Mouse (Mus musculus): ENCODE results near the gene Wdr47. TPM values are rescaled to one million over a fixed set of nuclear protein-coding genes. Genes with fewer than 3 reads are reported as not detected.
"Not testable (repeated sequence)": the region's sequence is repeated elsewhere in the genome, so short reads cannot be mapped to it uniquely, and the experiment has no call there.

Gene Wdr47
- 10.8 and 11.6 TPM in 2 replicates for polyA plus RNA-seq (2015; fragmentation: Nextera tagmentation; extraction: Ambion mirVana)

DNA sequence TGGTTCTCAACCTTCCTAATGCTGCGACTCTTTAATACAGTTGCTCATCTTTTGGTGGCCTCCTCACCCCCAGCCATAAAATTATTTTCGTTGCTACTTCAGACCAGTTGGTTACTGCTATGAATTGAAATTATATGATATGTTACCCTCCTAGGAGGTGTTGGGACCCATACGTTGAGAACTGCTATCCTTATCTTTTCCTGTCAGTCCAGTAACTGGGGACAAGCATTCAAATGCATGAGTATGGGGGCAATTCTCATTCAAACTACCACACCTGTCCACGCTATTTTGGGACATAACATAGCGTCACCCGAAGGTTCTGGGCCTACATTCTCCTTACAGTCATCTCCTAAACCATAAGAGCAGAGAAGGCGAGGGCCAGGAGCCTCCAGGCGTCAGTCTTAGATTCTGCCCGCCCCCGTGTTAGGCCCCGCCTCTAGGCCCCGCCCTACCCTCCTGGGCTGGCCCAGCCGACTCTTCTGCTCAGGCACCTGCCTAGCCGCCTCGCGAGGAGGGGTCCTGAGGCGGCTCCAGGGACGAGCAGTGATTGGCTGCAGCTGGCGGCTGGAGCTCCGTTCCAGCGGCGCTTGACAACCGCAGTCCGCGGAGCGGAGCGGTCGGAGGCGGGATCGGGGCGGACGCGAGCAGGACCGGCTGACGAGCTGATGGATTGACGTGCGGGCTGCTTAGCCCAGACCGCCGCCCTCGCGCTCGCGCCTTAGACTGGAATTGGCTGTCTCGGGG is at the start of gene Wdr47:
TSS of gene Wdr47 (plus strand) at position 494 of the 744 bp plus-strand sequence.
- 4% methylated on average over 44 of the region's 44 CpGs for WGBS
- Histone ChIP-seq H3K27ac (peak within 1 kb of the TSS; percentile 77), H3K27me3 (replicated peaks) (no peaks in the 10 kb centered on the region)

DNA sequence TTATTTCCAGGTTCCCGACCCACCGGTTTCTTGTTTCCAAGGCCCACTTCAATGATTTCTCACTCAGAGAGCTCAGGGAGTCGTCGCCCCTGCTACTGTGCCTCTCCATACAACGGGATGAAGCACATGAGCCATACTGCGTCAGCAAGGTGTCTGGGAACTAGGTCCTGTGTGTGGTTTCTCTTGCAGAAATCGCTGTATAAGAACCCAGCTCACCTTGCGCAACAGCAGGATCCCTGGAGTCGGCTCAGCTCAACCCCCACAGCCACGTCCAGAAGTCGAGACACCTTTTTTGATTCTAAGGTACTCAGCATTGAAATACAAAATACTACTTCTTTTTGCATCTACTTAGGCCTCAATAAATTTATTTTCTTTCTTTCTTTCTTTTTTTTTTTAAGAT is 48.8 kb upstream of the Wdr47 start:
- H3K4me3 ChIP-seq (replicated peaks): no peak overlapping the region
- H3K9me3 ChIP-seq: no peaks in the 10 kb centered on the region
- ATAC-seq (ENCODE audit: insufficient read depth, low FRiP score, low read depth): no peak
- H3K4me1 ChIP-seq: peaks cover 3% of the 10 kb centered on the region; the same call in 1 of the 2 replicates
- H3K4me2 ChIP-seq: no peak overlapping the region
- no peak overlapping the region for H3K9ac ChIP-seq
- H3K27me3 ChIP-seq (replicated peaks): no peaks in the 10 kb centered on the region
- WGBS: 82% methylated on average over 11 of the region's 11 CpGs
- no peak overlapping the region for H3K27ac ChIP-seq
- H3K36me3 ChIP-seq: no peaks in the 10 kb centered on the region

More for the DNA sequence above, at the start of gene Wdr47:
- H3K9ac ChIP-seq: peak within 1 kb of the TSS; percentile 76
- no peaks in the 10 kb centered on the region for H3K36me3 ChIP-seq
- ATAC-seq (ENCODE audit: insufficient read depth, low FRiP score, low read depth): peak; percentile 100
- peak within 1 kb of the TSS; percentile 84 for H3K4me3 ChIP-seq (replicated peaks)
- H3K9me3 ChIP-seq: no peaks in the 10 kb centered on the region
- peaks cover 4% of the 10 kb centered on the region; the same call in 1 of the 2 replicates for H3K4me1 ChIP-seq
- peak within 1 kb of the TSS; percentile 99 for H3K4me2 ChIP-seq

DNA sequence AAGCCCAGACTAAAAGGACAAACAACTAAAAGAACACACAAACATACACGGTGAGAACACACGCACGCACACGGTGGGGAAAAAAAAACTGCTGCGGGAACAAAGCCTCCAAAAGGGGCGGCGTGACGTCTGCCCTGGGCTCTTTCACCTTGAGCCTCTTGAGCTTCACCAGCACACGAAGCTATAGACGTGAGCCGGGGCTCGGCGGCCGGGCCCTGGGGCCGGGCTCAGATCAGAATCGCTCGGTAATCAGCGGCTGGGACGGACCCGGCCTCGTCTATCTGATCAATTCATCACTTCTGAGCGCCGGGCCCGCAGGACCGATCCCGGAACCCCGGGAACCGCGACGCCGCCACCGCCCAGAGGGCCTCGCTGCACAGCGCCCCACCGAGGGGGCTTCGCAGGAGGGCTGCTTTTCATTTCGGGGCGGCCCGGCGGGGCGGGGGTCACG is 36.9 kb upstream of the Wdr47 start:
- Histone ChIP-seq H3K27ac (peak overlapping the region; percentile 89), H3K36me3 (peaks cover 19% of the 10 kb centered on the region), H3K4me2 (peak overlapping the region; percentile 77), H3K9ac (peak overlapping the region; percentile 99), H3K4me1 (peaks cover 4% of the 10 kb centered on the region; the same call in 1 of the 2 replicates), H3K4me3 (replicated peaks) (peak overlapping the region; percentile 89), H3K9me3 (no peaks in the 10 kb centered on the region), H3K27me3 (replicated peaks) (no peaks in the 10 kb centered on the region)
- ATAC-seq (ENCODE audit: insufficient read depth, low FRiP score, low read depth): peak; percentile 68; the same call in 1 of the 2 replicates
- WGBS: under 1% methylated on average over 26 of the region's 42 CpGs

DNA sequence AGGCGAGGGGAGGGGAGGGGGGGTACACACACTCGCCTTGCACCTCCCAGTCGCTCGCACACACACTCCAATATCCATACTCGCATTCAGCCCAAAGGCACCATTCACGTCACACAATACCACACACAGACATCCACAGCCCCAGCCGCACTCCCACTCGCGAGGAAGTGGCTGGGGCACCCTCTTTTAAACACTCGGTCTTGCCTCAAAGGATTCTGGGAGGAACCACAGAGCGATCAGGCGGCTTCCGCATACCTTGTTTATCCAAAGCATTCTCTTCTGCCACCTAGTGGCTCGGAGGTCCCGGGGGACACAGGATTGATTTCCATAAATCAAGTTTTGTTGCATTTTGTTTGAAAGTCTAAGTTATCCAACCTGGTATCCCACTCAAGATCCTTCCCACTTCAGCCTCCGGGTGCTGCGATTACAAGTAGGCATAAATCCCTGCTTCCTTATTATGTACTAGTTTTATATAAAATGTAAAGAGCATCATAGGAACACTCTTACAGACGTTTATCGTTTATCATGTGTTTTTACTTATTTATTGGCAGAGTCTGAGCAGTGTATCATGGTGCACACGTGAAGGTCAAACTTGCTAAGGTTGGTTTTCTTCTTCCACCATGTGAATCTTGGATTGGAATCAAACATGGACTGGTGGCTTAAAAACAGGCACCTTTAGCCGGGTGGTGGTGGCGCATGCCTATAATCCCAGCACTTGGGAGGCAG is 36.3 kb upstream of the Wdr47 start:
- Histone ChIP-seq H3K27me3 (replicated peaks) (no peaks in the 10 kb centered on the region), H3K36me3 (peaks cover 19% of the 10 kb centered on the region), H3K4me3 (replicated peaks) (peak overlapping the region; percentile 89), H3K9me3 (no peaks in the 10 kb centered on the region), H3K4me2 (peak overlapping the region; percentile 77), H3K9ac (peak overlapping the region; percentile 99), H3K27ac (peak overlapping the region; percentile 89), H3K4me1 (peaks cover 4% of the 10 kb centered on the region; the same call in 1 of the 2 replicates)
- 16% methylated on average over 21 of the region's 22 CpGs for WGBS
- peak; percentile 97 for ATAC-seq (ENCODE audit: insufficient read depth, low FRiP score, low read depth)

DNA sequence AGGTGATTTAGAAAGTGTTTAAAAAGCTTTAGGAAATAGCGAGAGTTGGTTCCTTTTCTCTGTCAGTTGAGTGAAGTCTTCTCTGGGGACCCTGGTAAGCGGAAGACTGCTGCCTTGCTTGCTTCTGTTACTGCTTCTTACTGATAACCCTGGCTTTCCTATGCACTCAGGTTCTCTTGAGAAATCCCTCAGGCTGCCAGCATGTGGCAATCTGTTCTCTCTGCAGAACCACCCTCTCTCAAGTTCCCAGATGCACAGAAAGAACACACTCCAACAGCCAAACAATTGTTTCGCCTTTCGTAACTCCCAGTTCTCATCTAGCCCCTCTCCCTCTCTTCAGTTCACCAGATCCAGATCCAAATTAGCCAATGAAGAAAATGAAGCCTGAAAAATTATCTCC is 33.2 kb upstream of the Wdr47 start:
- Histone ChIP-seq H3K27me3 (replicated peaks) (no peaks in the 10 kb centered on the region), H3K27ac (no peak overlapping the region), H3K4me2 (no peak overlapping the region), H3K36me3 (peaks cover 19% of the 10 kb centered on the region), H3K4me3 (replicated peaks) (no peak overlapping the region), H3K4me1 (peaks cover 4% of the 10 kb centered on the region), H3K9me3 (no peaks in the 10 kb centered on the region), H3K9ac (no peak overlapping the region)
- WGBS: 91% methylated on average over 4 of the region's 4 CpGs
- ATAC-seq (ENCODE audit: insufficient read depth, low FRiP score, low read depth): no peak

DNA sequence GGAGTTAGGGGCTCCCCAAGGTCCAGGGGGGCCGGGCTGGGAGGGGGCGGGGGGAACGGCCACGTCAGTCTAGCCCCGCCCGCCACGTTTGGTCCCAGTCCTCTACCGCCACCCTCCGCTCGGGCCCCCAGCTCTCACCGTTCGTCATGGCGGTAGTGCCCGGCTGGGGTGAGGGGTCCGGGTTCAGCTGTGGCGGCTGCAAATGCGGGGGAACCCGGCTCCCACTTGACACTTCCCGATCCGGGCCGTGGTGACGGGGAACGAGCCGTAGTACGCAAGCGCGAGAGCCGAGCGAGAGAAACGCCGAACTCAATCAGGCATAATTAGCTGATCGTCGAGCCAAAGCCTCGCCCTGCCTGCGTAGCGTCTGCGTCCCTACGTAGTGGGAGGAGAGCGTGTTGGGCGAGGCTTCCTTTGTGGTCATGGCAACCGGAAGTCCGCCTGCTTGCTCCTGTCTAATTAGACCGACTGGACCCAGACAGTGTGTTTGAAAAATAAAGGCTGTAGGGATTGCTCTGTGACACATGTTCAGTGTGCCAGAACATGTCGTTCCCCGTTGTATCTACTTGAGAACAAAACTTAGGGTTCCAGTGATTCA is 28.8 kb upstream of the Wdr47 start, which contains the start of gene Tmem167b:
TSS of gene Tmem167b (minus strand) at position 334 of the 598 bp plus-strand sequence.
- Histone ChIP-seq H3K9ac (peak within 1 kb of the TSS; percentile 53), H3K4me3 (replicated peaks) (peak within 1 kb of the TSS; percentile 72), H3K27me3 (replicated peaks) (no peaks in the 10 kb centered on the region), H3K4me1 (no peaks in the 10 kb centered on the region; the same call in 1 of the 2 replicates), H3K27ac (peak within 1 kb of the TSS; percentile 95), H3K9me3 (no peaks in the 10 kb centered on the region), H3K36me3 (peaks cover 16% of the 10 kb centered on the region), H3K4me2 (peak within 1 kb of the TSS; percentile 82)
- peak; percentile 98 for ATAC-seq (ENCODE audit: insufficient read depth, low FRiP score, low read depth)
- under 1% methylated on average over 45 of the region's 45 CpGs for WGBS

DNA sequence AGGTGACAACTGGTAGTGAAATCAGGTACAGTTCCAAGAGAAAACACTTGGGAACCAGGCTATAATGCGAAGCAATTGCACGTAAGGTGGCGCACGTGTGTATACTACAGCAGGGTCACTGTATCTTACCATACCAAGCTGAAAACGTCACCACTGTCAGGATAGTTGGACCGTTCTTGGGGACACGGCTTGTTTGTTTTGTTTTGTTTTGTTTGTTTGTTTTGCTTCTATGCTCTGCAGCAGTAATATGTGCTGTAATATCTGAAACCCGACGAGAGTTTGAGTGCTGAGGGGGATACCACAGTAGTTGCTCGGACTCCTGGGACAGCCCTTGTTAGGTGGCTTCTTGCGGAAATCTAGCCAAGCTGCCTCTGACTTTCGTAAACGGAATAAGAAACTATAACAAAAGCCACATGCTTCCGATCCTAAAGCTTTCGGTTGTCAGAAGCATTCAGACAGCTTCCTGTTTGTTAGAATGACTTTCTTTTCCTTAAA is 28.3 kb upstream of the Wdr47 start:
- H3K9me3 ChIP-seq: no peaks in the 10 kb centered on the region
- peak; percentile 62 for ATAC-seq (ENCODE audit: insufficient read depth, low FRiP score, low read depth)
- peak overlapping the region; percentile 95 for H3K27ac ChIP-seq
- H3K36me3 ChIP-seq: peaks cover 13% of the 10 kb centered on the region
- no peaks in the 10 kb centered on the region; the same call in 1 of the 2 replicates for H3K4me1 ChIP-seq
- H3K4me3 ChIP-seq (replicated peaks): peak overlapping the region; percentile 72
- H3K4me2 ChIP-seq: peak overlapping the region; percentile 82
- peak overlapping the region; percentile 9; the same call in 1 of the 2 replicates for H3K9ac ChIP-seq
- 4% methylated on average over 15 of the region's 15 CpGs for WGBS
- H3K27me3 ChIP-seq (replicated peaks): no peaks in the 10 kb centered on the region

DNA sequence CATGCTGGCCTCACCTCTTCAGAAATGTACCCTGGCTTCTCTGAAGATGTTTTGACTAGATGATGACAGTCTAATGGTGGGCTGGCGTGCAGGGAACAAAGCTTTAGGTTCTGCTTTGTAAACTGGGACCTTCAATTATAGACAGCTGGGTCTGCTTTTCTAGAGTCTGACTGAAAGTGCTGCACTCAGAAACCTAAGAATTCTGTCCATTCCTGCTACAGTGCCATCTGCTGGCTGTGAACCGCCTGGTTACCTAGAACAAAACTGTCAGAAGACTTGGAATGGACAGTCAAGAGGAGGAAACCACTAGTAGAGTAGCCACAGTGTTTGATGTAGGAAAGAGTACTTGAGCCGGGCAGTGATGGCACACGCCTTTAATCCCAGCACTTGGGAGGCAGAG is 27.8 kb upstream of the Wdr47 start:
- H3K9ac ChIP-seq: peak overlapping the region; percentile 9; the same call in 1 of the 2 replicates
- peak overlapping the region; percentile 72 for H3K4me3 ChIP-seq (replicated peaks)
- no peaks in the 10 kb centered on the region for H3K27me3 ChIP-seq (replicated peaks)
- peaks cover 8% of the 10 kb centered on the region for H3K36me3 ChIP-seq
- no peaks in the 10 kb centered on the region for H3K9me3 ChIP-seq
- no peaks in the 10 kb centered on the region; the same call in 1 of the 2 replicates for H3K4me1 ChIP-seq
- H3K27ac ChIP-seq: peak overlapping the region; percentile 95
- peak overlapping the region; percentile 82 for H3K4me2 ChIP-seq
- ATAC-seq (ENCODE audit: insufficient read depth, low FRiP score, low read depth): no peak
- WGBS: 6% methylated on average over 4 of the region's 4 CpGs

DNA sequence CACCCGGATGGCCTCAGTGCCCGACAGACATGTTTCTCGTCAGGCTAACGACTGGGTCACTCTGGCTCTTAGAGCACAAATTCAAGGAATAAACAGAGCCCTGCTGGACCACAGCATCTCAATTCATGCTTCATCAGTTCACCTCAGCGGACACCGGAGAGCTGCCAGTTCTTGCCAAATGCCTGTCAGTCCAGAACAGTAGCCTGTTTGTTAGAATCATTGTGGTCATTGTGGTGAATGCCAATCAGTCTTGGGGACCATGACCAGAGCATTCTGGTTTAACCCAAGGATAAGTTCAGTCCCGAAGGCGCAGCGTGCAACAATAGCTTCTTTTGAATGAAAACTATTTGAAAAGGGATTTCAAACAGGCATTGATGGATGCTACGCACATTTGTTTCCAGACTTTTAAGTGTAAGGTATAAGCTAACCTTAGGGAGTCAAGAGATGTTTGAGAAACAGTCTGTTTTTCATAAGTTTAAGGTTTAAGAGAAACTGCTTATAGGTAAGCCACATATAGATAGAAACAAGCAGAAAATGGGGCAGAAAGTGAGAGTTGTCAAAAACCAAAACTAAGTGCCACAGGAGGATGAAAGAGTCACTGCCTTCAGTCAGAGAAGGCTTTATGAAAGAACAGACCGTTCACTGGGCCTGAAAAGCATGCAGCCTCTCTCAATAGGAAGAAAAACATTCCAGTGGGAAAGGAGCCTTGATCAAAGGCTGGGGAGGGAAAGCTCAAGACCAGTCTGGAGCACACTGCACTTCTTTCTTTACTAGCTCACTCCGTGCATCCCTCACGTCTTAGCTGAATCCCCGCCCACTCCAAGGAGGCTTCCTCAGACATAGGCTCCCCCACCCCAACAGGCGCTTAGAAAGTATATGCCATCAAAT is 22.8 kb upstream of the Wdr47 start:
- Histone ChIP-seq H3K9me3 (no peaks in the 10 kb centered on the region), H3K4me2 (no peak overlapping the region), H3K27me3 (replicated peaks) (no peaks in the 10 kb centered on the region), H3K4me3 (replicated peaks) (no peak overlapping the region), H3K4me1 (peaks cover 6% of the 10 kb centered on the region; the same call in 1 of the 2 replicates), H3K27ac (no peak overlapping the region), H3K36me3 (no peaks in the 10 kb centered on the region), H3K9ac (no peak overlapping the region)
- no peak for ATAC-seq (ENCODE audit: insufficient read depth, low FRiP score, low read depth)
- WGBS: 51% methylated on average over 15 of the region's 15 CpGs

DNA sequence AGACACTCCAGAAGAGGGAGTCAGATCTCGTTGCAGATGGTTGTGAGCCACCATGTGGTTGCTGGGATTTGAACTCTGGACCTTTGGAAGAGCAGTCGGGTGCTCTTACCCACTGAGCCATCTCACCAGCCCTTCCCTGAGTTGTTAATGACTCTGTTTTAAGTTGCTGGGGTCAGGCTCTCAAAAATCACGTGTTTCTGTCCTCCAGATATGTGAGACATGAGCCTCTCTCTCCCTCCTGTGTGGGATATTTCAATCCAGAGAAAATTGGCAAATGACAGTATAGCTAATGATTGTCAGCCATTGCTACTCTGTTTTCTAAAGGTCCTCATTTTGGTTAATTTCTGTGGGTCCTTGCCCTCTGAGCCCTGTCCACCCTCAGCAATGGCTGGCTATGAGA is 21.4 kb upstream of the Wdr47 start:
- H3K36me3 ChIP-seq: not testable (repeated sequence)

More for the DNA sequence above, 21.4 kb upstream of the Wdr47 start:
- not testable (repeated sequence) for ATAC-seq (ENCODE audit: insufficient read depth, low FRiP score, low read depth); H3K4me2 ChIP-seq; H3K27me3 ChIP-seq (replicated peaks); H3K9me3 ChIP-seq; H3K4me1 ChIP-seq; H3K27ac ChIP-seq; H3K9ac ChIP-seq; H3K4me3 ChIP-seq (replicated peaks)
- 40% methylated on average over 3 of the region's 3 CpGs for WGBS

All from stomach, embryonic 15.5 days (tissue).